Mouse (Mus musculus): Measurements from ENCODE around the gene Hist2h4. TPM values are rescaled to one million over a fixed set of nuclear protein-coding genes. Genes with fewer than 3 reads are reported as not detected.
"Not testable (repeated sequence)": the region's sequence is repeated elsewhere in the genome, so short reads cannot be mapped to it uniquely, and the experiment has no call there.

Gene Hist2h4
- polyA plus RNA-seq (2016; fragmentation: Nextera tagmentation; extraction: Ambion mirVana) = 2.1 and 2.8 TPM in 2 replicates

DNA sequence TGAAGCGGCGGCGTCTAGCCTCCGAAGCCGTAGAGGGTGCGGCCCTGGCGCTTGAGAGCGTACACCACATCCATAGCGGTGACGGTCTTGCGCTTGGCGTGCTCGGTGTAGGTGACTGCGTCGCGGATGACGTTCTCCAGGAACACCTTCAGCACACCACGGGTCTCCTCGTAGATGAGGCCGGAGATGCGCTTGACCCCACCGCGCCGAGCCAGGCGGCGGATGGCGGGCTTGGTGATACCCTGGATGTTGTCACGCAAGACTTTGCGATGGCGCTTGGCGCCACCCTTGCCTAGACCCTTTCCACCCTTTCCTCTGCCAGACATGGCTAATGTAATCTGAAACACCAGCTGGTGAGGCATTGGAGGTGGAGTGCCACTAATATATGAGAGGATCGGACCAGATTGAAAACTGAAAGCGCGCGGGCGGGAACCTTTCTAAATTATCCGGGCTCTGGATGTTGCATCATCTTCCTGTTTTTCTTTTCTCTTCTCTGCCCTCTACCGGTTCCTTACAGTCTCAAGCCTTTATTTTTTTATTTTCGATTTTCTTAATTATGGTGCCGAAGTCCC is at the start of gene Hist2h4:
Gene Hist2h4 (minus strand): TSS at position 333 of the 572 bp plus-strand sequence.
- H3K27me3 ChIP-seq (ENCODE audit: insufficient read depth, poor library complexity, severe bottlenecking) = no peaks in the 10 kb centered on the region
- peak within 1 kb of the TSS; percentile 97 for H3K27ac ChIP-seq
- peaks cover 31% of the 10 kb centered on the region for H3K4me1 ChIP-seq
- peak within 1 kb of the TSS; percentile 64 for H3K4me3 ChIP-seq
- no peaks in the 10 kb centered on the region for H3K36me3 ChIP-seq
- H3K9me3 ChIP-seq = no peaks in the 10 kb centered on the region
- WGBS = under 1% methylated on average over 40 of the region's 40 CpGs
- peak; percentile 98 for DNase-seq (ENCODE audit: low spot score)

DNA sequence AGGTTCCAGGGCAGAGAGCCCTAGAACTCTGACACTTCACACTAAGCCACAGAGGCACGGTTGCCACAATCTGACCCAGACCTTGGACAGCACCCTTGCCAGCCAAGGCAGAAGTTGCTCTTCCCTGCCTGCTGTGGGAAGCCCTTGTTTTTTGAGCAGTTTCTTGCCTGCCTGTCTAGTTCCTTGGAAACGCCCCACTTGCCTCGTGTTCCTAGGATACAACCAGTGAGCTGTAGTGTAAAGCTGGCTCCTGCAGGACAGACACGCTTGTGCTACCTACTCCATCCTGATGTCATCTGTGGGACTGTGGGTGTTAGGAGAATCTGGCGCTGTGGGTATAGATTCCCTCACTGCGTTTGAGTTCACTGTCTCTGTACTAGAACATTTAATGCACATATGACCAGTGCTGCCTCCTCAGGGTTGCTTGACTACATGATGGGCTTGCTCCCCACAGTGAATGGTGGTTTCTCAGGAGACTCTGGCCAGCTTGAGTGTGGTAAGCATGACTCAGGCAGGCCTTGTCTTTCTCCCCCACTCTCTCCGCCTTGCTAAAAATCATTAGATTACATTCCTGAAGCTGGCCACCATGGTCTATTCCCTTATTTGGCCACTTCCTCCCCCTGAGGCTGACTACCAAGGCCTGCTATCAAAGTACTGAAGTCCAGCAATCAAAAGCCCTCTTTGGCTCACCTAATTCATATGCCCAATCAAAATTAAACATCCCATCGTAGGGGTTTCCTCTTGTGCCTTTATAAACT is 49.4 kb upstream of the Hist2h4 start:
- WGBS = 61% methylated on average over 8 of the region's 8 CpGs
- no peaks in the 10 kb centered on the region for H3K9me3 ChIP-seq
- H3K27ac ChIP-seq = no peak overlapping the region
- peak; percentile 47 for DNase-seq (ENCODE audit: low spot score)
- no peaks in the 10 kb centered on the region for H3K36me3 ChIP-seq
- H3K27me3 ChIP-seq (ENCODE audit: insufficient read depth, poor library complexity, severe bottlenecking) = no peaks in the 10 kb centered on the region
- no peak overlapping the region for H3K4me3 ChIP-seq
- 0 out of 2 replicates have a peak, but pooled peaks cover 5% of the 10 kb centered on the region for H3K4me1 ChIP-seq

DNA sequence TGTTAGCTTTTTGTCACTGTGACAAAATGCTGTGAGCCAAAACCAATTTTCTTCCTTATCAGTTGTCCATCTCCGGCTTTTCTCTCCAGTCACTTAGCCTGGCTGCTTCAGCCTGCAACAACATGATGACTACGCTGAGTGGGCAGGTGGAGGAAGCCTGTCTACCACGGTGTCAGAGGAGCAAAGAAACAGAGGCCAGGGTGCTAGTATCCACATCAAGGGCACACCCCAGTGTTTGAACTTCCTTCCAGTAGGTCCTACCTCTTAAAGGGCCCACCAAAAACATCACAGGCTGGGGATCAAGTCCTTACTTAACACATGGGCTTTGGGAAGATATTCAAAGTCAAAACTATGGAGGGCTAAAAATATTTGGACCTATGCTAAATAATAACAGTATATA is 46.3 kb upstream of the Hist2h4 start:
- 45% methylated on average over 3 of the region's 3 CpGs for WGBS
- Histone ChIP-seq H3K4me3 (no peak overlapping the region), H3K36me3 (no peaks in the 10 kb centered on the region), H3K27ac (no peak overlapping the region), H3K9me3 (no peaks in the 10 kb centered on the region), H3K4me1 (0 out of 2 replicates have a peak, but pooled peaks cover 5% of the 10 kb centered on the region), H3K27me3 (ENCODE audit: insufficient read depth, poor library complexity, severe bottlenecking) (peaks cover 6% of the 10 kb centered on the region; the same call in 1 of the 2 replicates)
- DNase-seq (ENCODE audit: low spot score) = no peak

DNA sequence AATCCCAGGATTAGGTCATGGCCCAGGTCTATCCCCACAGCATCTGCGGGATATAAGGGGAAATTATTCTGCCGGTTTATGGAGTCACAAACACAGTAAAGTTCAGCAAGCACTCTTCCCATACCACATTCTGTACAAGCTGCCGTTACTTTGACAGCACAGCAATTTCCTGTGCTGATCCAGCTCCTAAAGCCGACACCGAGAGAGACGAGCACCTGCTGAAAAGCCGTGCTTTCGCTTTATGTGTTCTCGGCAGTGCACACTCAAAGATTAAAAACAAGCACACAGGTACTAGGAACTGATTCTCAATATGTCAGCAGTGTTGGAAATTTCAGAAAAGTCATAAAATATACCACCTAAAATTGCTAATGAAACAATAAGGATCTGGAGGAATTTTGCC is 43.4 kb upstream of the Hist2h4 start:
- no peaks in the 10 kb centered on the region for H3K36me3 ChIP-seq
- no peak overlapping the region for H3K27ac ChIP-seq
- H3K9me3 ChIP-seq = no peaks in the 10 kb centered on the region
- H3K4me1 ChIP-seq = no peaks in the 10 kb centered on the region
- 77% methylated on average over 9 of the region's 9 CpGs for WGBS
- H3K27me3 ChIP-seq (ENCODE audit: insufficient read depth, poor library complexity, severe bottlenecking) = peaks cover 12% of the 10 kb centered on the region; the same call in 1 of the 2 replicates
- H3K4me3 ChIP-seq = no peak overlapping the region
- DNase-seq (ENCODE audit: low spot score) = no peak

DNA sequence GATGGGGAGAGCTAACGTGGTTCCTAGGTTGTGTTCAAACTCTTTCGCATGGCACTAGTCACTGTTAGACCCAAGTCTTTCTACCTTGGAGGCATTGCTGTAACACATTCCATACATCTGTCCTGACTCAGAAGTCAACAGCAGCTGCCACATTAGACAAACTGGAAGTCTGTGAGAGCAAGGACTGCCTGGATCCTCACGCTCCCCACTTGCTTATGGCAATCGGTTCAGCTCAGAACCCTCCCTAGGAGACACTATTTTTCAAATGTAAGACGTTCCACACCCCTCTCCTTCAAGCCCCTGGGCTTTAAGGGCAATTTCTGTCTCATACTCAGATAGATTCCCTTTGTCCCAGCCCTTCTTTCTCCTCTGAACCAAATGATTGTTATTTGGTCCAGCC is 39.0 kb upstream of the Hist2h4 start:
- H3K4me1 ChIP-seq = no peaks in the 10 kb centered on the region
- H3K4me3 ChIP-seq = no peak overlapping the region
- DNase-seq (ENCODE audit: low spot score) = peak; percentile 55
- no peaks in the 10 kb centered on the region for H3K36me3 ChIP-seq
- H3K9me3 ChIP-seq = no peaks in the 10 kb centered on the region
- H3K27ac ChIP-seq = no peak overlapping the region
- WGBS = 76% methylated on average over 5 of the region's 5 CpGs
- H3K27me3 ChIP-seq (ENCODE audit: insufficient read depth, poor library complexity, severe bottlenecking) = peaks cover 12% of the 10 kb centered on the region; the same call in 1 of the 2 replicates

DNA sequence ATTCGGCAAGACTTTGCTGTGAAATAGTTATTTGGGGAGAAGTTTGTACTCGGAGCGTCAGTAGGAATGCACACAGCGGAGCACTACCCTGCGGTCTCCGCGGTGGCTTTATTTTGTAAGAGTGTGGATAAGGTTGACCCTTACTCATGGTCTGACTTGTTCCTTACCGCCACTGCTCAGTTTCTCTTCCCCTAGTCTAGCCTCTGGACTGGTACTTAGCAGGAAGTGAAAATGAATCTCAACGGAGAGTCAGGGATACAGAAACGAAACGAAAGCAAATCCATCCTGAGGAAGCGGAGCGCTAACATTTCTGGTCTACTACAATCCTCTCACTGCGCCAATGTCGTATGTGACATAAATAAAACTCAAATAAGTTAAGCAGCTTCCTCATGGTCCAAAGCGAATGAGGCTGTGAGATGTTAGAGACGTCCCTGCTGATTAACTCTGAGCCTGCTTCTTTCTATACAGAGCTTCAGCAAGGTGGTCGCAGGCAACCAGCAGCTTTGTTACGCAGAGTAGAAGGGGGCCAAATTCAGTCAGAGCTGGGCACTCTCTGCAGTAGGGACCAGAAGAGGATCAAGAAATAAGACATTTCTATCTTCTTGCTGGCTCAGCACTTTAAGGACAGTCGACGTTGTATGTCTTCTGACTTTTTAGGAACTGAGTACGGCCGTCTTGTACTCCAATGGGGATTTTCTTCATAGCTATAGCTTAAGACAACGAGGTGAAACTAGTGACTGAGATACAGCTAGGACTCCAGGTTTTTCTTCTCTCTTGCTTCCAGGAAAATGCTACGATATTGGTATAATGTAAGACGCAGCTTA is 37.8 kb upstream of the Hist2h4 start:
- 66% methylated on average over 26 of the region's 26 CpGs for WGBS
- Histone ChIP-seq H3K4me3 (peak overlapping the region; percentile 37), H3K4me1 (no peaks in the 10 kb centered on the region), H3K9me3 (no peaks in the 10 kb centered on the region), H3K36me3 (no peaks in the 10 kb centered on the region), H3K27me3 (ENCODE audit: insufficient read depth, poor library complexity, severe bottlenecking) (peaks cover 7% of the 10 kb centered on the region; the same call in 1 of the 2 replicates), H3K27ac (no peak overlapping the region)
- DNase-seq (ENCODE audit: low spot score) = peak; percentile 69

DNA sequence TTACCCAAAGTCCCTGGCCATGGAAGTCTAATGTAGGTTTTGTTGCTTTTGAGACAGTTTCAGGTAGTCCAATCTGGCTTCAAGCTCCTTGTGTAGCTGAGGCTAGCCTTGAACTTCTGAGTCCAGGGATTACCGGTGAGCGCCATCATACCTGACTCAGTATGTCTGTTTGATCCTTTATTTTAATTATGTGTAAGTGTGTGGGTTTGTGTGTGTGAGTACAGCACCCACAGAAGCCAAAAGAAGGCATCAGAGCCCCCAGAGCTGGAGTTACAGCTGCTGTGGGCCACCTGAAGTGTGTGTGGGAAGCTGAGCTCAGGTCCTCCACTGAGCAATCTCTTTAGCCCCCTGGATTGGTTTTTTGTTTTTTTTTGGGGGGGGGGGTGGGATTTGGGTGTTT is 36.5 kb upstream of the Hist2h4 start:
- Histone ChIP-seq H3K36me3 (no peaks in the 10 kb centered on the region), H3K4me1 (no peaks in the 10 kb centered on the region), H3K4me3 (no peak overlapping the region), H3K27me3 (ENCODE audit: insufficient read depth, poor library complexity, severe bottlenecking) (peaks cover 6% of the 10 kb centered on the region; the same call in 1 of the 2 replicates), H3K9me3 (no peaks in the 10 kb centered on the region), H3K27ac (no peak overlapping the region)
- 95% methylated on average over 2 of the region's 2 CpGs for WGBS
- peak; percentile 52 for DNase-seq (ENCODE audit: low spot score)

DNA sequence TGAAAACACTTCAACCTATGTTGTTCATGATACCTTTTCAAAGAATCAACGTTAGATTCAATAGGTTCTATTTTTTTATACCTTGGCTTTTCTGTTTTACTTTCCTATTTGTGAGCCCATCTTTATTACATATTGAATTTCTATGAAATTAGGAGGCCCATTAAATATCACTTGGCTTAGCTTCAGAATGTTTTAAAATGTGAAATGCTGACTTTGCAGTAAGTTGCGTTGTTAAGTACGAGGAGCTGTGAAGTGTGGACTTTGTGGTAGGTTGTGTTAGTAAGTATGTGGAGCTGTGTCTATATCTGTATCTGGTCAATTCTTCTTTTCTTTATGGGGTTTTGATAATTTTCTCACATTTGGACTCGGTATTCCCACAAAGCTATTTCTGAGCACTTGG is 35.2 kb upstream of the Hist2h4 start:
- Histone ChIP-seq H3K27me3 (ENCODE audit: insufficient read depth, poor library complexity, severe bottlenecking) (peaks cover 6% of the 10 kb centered on the region; the same call in 1 of the 2 replicates), H3K4me3 (no peak overlapping the region), H3K4me1 (no peaks in the 10 kb centered on the region), H3K36me3 (no peaks in the 10 kb centered on the region), H3K9me3 (no peaks in the 10 kb centered on the region), H3K27ac (no peak overlapping the region)
- DNase-seq (ENCODE audit: low spot score) = no peak
- 86% methylated on average over 4 of the region's 4 CpGs for WGBS

DNA sequence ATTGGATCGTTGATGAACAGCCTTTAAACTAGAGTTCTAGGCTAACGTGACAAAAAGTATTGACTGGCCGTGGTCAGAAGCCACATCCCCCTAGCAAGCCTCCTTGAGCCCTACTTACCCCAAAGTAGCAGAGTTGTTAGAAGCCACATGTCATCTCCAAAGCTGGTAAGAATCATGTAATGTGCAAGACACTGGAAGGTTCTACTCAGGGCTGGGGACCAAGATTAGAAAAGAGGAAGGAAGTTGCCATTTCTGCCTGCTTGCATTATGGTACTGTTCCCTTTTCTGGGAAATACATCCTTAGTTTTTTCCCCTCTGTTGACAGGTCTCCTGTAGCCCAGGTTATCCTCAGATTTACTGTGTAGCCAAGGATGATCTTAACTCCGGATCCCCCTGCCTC is 30.7 kb upstream of the Hist2h4 start, which contains the start of gene Fcgr1:
Gene Fcgr1 (minus strand): TSS at position 183 of the 400 bp plus-strand sequence.
- H3K4me3 ChIP-seq = no peak within 1 kb of the TSS
- H3K9me3 ChIP-seq = no peaks in the 10 kb centered on the region
- H3K27ac ChIP-seq = no peak within 1 kb of the TSS
- DNase-seq (ENCODE audit: low spot score) = no peak
- H3K27me3 ChIP-seq (ENCODE audit: insufficient read depth, poor library complexity, severe bottlenecking) = no peaks in the 10 kb centered on the region
- WGBS = 72% methylated on average over 4 of the region's 4 CpGs
- no peaks in the 10 kb centered on the region for H3K4me1 ChIP-seq
- no peaks in the 10 kb centered on the region for H3K36me3 ChIP-seq

DNA sequence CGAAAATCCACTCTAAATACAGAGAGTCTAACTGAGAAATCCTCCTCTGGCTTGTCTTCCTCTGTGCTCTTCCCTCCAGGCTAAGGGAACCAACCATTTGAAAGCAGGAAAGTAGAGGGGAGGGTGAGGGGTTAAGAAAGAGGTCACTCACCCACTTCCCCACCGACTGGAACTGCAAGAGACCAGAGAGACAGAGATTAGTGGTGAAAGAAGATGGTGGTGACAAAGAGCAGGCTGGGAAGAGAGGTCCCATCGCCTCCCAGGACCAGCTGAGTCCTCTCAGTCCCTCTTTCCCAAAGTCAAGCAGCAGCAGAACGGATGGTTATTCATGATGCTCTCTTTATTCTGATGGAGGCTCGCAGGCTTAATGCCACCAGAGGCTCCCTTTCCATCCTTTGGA is 30.3 kb upstream of the Hist2h4 start:
- WGBS = 47% methylated on average over 5 of the region's 5 CpGs
- Histone ChIP-seq H3K4me3 (no peak overlapping the region), H3K9me3 (no peaks in the 10 kb centered on the region)

DNA sequence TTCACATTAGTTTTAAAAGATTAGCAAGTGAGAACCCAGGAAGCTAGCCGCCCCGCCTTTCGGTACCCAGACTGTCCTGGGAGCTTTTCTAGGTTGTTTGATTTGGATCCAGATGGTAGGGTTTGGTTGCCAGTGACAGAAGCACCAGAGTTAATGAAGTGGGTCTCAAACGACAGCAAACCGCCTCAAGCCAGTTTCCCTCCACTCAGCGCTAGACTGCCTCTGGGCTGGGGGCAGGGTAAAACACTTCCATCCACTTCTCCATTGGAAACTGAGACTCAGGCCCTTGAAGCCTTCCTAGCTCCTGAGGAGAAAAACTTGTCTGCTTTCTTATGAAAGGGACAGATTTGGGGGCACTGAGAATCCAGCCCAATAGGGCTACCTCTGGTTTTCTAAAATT is 29.5 kb upstream of the Hist2h4 start:
- no peaks in the 10 kb centered on the region for H3K36me3 ChIP-seq
- 61% methylated on average over 6 of the region's 6 CpGs for WGBS
- no peak for DNase-seq (ENCODE audit: low spot score)
- H3K27me3 ChIP-seq (ENCODE audit: insufficient read depth, poor library complexity, severe bottlenecking) = no peaks in the 10 kb centered on the region
- no peaks in the 10 kb centered on the region for H3K9me3 ChIP-seq
- no peak overlapping the region for H3K27ac ChIP-seq
- no peak overlapping the region for H3K4me3 ChIP-seq
- no peaks in the 10 kb centered on the region for H3K4me1 ChIP-seq

More for the DNA sequence above, 30.3 kb upstream of the Hist2h4 start:
- Histone ChIP-seq H3K36me3 (no peaks in the 10 kb centered on the region), H3K27ac (no peak overlapping the region), H3K4me1 (no peaks in the 10 kb centered on the region), H3K27me3 (ENCODE audit: insufficient read depth, poor library complexity, severe bottlenecking) (no peaks in the 10 kb centered on the region)
- DNase-seq (ENCODE audit: low spot score) = no peak

DNA sequence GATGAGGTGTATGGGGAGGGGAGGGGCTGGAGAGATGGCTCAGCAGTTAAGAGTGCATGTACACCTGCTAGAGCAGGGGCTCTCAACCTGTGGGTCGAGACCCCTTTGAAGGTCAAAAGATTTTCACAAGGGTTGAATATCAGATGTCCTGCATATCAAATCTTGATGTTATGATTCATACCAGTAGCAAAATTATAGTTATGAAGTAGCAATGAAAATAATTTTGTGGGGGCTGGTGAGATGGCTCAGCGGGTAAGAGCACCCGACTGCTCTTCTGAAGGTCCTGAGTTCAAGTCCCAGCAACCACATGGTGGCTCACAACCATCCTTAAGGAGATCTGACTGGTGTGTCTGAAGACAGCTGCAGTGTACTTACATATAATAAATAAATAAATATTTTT is 27.6 kb upstream of the Hist2h4 start:
- not testable (repeated sequence) for H3K4me3 ChIP-seq

DNA sequence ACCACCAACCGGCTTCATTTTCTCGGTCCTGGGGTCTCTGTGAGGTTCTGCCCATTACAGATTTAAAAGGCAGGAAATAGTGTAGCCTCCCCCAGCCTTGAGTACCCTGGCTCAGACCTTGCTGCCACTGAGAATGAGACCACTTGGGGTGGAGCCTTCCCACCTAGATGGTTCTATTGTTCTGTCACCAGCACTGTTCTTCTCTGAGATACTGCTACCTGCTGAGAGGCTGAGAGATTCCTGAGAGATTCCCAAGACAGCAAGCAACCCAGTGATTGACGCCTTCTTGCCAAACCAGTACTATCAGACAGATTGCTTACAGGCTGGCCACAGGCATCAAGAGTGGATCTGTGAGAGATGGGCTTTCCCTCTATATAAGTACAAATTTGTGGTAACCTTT is 26.1 kb upstream of the Hist2h4 start:
- Histone ChIP-seq H3K27me3 (ENCODE audit: insufficient read depth, poor library complexity, severe bottlenecking) (peaks cover 13% of the 10 kb centered on the region), H3K36me3 (no peaks in the 10 kb centered on the region), H3K9me3 (no peaks in the 10 kb centered on the region), H3K4me1 (peaks cover 3% of the 10 kb centered on the region), H3K27ac (no peak overlapping the region), H3K4me3 (no peak overlapping the region)
- WGBS = 63% methylated on average over 3 of the region's 3 CpGs
- no peak for DNase-seq (ENCODE audit: low spot score)

More for the DNA sequence above, 27.6 kb upstream of the Hist2h4 start:
- H3K27ac ChIP-seq; DNase-seq (ENCODE audit: low spot score); H3K9me3 ChIP-seq; H3K36me3 ChIP-seq; H3K4me1 ChIP-seq; H3K27me3 ChIP-seq (ENCODE audit: insufficient read depth, poor library complexity, severe bottlenecking): not testable (repeated sequence)
- 88% methylated on average over 3 of the region's 3 CpGs for WGBS

Data from heart, embryonic 10.5 days (tissue).